Mouse (Mus musculus) bone marrow, adult 2 months (tissue): ENCODE results near the gene Ccng2. TPM values are rescaled to one million over a fixed set of nuclear protein-coding genes. Genes with fewer than 3 reads are reported as not detected.
A peak's percentile ranks its signal among the peaks of the same experiment; 100 is the strongest.

Experiments
- H3K27ac ChIP-seq: fragments of 200-500 bp; 2 replicates; pipeline ENCODE4 v1.5.1; 2012; ENCODE audit warnings: low read depth, mild to moderate bottlenecking, control low read depth, inconsistent platforms, low read length; ENCODE audit not compliant: control insufficient read depth, poor library complexity, insufficient read depth
- H3K4me1 ChIP-seq: fragments of 200-500 bp; 2 replicates; pipeline ENCODE4 v1.6.1; 2011; ENCODE audit warnings: low read length; ENCODE audit not compliant: control insufficient read depth, insufficient read depth
- H3K4me3 ChIP-seq: fragments of 200-500 bp; replicated peaks from 2 replicates; pipeline ENCODE3; 2011; ENCODE audit warnings: mild to moderate bottlenecking, low read depth, low read length, control low read depth; ENCODE audit not compliant: control insufficient read depth
- CTCF ChIP-seq: fragments of 200-500 bp; IDR thresholded peaks from 2 replicates; pipeline ENCODE4 v1.5.1; 2011; ENCODE audit warnings: low read length, control low read depth; ENCODE audit not compliant: control insufficient read depth, insufficient read depth
- POLR2A ChIP-seq: fragments of 200-500 bp; IDR thresholded peaks from 2 replicates; pipeline ENCODE4 v1.6.1; 2011; ENCODE audit warnings: low read depth, mild to moderate bottlenecking, control low read depth, low read length, borderline replicate concordance; ENCODE audit not compliant: control insufficient read depth
- WGBS: fragments of 180-500 bp; shearing (Covaris S2); methylation state at CpG from one replicate; pipeline ENCODE4 v1.1.7; 2018; 5-methylcytosine and 5-hydroxymethylcytosine counted together
- polyA plus RNA-seq: library from polyadenylated mRNA; stranded (reverse); fragments of >200 nt; gene quantifications from 2 replicates; pipeline ENCODE4 v1.2.4, GENCODE M21; 2011; ENCODE audit warnings: low replicate concordance; ENCODE audit not compliant: missing spikeins, insufficient read depth, insufficient read length

Ccng2 gene
- 9.0 and 11.7 TPM in 2 replicates for polyA plus RNA-seq

DNA sequence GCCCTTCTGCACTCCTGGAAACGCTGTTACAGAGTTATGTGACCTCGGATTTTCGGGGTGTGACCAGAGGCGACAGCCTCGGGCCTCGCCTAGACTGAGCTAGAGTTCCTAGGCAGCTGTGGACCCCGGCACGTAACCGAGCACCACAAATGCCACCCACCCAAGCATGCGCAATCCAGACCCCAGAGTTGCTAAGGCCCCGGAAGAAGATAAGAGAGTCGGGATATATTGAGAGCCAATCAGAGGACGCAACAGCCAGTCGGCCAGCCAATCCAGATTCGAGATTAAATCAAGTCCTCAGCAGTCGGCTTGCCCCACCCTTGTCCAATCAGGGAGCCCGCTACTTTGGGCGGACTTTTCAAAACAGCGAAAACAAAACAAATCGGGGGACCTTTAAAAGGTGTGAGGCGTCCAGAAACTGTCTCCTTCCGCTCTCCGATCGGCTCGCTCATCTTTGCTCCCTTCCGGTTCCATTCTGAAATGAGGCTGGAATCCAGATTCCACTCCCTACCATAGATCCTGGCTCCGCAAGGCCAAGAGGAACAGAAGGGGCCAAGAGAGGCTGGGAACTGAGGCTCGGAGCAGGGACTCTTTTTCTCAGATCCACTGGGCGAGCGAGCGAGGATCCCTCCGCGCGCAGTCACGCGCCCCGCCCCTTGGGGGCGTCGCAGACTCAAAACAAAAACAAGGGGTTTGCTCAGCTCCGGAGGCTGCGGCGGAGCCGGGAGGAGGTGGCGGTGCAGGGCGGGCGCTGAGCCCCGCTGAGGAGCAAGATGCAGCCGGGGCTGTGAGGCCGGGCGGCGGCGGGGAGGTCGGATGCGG lies at the start of gene Ccng2:
TSS of gene Ccng2 (plus strand) at position 375 of the 822 bp plus-strand sequence.
- Histone ChIP-seq H3K4me1 (peaks cover 3% of the 10 kb centered on the region; the same call in 1 of the 2 replicates), H3K4me3 (peak within 1 kb of the TSS; percentile 89), H3K27ac (peak within 1 kb of the TSS; percentile 90)
- peak; percentile 94; the same call in 1 of the 2 replicates for TF ChIP-seq POLR2A
- 0 out of 2 replicates have a peak, but pooled peaks have one; percentile 6 for TF ChIP-seq CTCF
- under 1% methylated on average over 54 of the region's 54 CpGs for WGBS

DNA sequence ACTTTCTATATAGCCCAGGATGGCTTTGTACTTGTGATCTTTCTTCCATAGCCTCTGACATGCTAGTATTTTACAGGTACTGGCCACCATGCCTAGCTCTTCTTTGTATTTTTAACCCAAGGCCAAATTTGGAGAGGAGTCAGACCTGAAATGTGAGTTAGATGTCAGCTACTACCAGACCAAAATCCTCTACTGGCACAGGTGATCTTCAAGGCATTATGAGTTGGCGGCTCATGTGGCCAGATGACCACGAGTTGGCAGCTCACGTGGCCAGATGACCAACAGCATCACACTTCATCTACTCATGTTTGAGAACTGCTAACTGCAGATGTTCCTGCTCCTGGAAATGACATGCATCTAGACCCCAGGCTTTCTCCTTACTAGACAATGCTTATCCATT lies 48.7 kb upstream of the Ccng2 start:
- Histone ChIP-seq H3K27ac (no peak overlapping the region), H3K4me3 (no peak overlapping the region), H3K4me1 (no peaks in the 10 kb centered on the region)
- 81% methylated on average over 3 of the region's 3 CpGs for WGBS
- no peak for TF ChIP-seq CTCF
- no peak for TF ChIP-seq POLR2A

DNA sequence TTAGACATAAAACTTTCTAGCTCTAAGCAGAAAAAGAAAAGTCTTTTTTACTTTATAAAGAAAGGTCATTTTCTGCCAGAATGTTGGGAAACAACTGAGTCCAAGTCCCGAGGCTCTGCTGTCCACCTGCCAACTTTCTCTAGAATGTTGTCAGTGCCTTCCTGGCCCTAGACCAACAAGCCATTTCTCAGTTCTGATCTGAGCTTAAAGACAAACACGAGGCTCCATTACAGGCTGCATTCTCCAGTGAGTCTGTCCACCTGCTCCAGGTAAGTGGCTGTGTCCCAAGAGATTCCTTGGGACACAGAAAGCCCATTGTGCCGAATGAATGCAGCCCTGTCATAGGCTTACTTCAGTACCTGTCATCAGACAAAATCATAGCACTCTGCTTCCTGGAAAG lies 45.4 kb upstream of the Ccng2 start:
- Histone ChIP-seq H3K4me1 (no peaks in the 10 kb centered on the region), H3K4me3 (no peak overlapping the region), H3K27ac (no peak overlapping the region)
- WGBS = 67% methylated on average over 3 of the region's 3 CpGs
- TF ChIP-seq POLR2A = no peak
- TF ChIP-seq CTCF = no peak

DNA sequence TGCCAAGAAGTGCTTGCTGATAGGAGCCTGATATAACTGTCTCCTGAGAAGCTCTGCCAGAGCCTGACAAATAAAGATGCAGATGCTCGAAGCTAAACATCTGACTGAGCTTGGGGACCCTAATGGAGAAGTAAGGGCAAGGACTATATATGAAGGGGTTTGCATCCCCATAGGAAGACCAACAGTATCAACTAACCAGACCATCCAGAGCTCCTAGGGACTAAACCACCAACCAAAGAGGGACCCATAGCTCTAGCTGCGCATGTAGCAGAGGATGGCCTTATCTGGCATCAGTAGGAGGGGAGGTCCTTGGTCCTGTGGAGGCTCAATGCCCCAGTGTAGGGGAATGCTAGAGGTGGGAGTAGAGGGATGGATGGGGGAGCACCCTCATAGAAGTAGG lies 42.5 kb upstream of the Ccng2 start:
- no peak overlapping the region for H3K27ac ChIP-seq
- no peak overlapping the region for H3K4me3 ChIP-seq
- 73% methylated on average over 2 of the region's 2 CpGs for WGBS
- no peak for TF ChIP-seq POLR2A
- TF ChIP-seq CTCF = no peak
- no peaks in the 10 kb centered on the region for H3K4me1 ChIP-seq

DNA sequence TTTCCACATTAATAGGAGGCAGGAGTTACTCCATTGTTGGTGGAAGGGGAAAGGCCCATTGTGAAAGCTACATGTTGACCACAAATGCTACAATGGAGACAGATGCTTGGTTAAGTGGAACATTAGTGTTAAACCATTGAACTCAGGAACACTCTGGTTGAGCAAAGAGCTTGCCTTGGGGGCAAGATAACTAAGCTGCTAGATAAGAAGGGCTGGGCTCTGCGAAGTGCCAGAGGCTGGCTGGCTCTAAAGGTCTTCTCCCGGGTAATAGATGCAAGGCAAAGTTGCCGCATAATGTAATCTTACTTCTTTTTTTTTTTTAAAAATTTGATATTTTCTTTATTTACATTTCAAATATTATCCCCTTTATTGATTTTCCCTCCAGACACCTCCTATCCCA lies 39.9 kb upstream of the Ccng2 start:
- H3K4me3 ChIP-seq = no peak overlapping the region
- TF ChIP-seq CTCF = no peak
- no peak for TF ChIP-seq POLR2A
- no peaks in the 10 kb centered on the region for H3K4me1 ChIP-seq
- H3K27ac ChIP-seq = no peak overlapping the region
- WGBS = 54% methylated on average over 3 of the region's 3 CpGs

DNA sequence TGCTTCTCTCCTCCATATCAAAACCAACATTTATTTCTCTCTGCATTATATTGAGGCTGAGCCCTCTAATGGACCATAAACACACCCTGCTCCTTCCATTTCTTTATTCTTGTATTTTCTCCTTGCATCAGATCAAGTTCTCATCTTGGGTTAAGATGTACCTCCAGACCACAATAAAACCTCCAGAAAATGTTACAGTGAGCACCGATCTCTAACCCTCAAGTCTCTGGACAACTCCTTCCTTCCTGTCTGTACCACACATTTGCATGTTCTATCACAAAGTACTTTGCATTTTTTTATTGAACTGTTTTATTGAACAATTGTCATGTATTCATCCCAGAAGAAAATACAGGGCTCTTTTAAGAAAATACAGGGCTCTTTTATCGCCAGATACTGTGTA lies 37.5 kb upstream of the Ccng2 start:
- 34% methylated on average over 2 of the region's 2 CpGs for WGBS
- no peak overlapping the region for H3K27ac ChIP-seq
- TF ChIP-seq POLR2A = no peak
- TF ChIP-seq CTCF = no peak

DNA sequence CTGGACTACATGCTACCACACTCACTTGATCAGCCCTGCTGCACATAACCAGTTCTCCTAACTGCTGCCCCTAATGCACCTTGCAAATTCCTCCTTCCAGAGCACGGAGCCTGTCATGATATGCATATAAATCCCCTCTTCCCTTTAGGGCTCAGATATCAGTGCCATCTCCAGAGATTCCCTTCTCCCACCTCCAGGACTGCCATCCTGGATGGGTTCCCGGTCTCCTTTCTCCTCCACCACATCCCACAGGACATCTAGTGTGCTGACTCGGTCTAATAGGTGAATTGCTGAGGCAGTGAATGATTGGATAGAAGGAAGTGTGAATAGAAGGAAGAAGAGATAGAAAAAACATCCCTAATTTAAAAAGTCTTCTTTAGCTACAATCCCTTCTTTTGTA lies 35.3 kb upstream of the Ccng2 start:
- no peak overlapping the region for H3K27ac ChIP-seq
- 74% methylated on average over 3 of the region's 3 CpGs for WGBS
- H3K4me1 ChIP-seq = no peaks in the 10 kb centered on the region; the same call in 1 of the 2 replicates
- no peak overlapping the region for H3K4me3 ChIP-seq
- no peak for TF ChIP-seq POLR2A
- TF ChIP-seq CTCF = no peak

More for the DNA sequence above, 37.5 kb upstream of the Ccng2 start:
- H3K4me1 ChIP-seq = no peaks in the 10 kb centered on the region; the same call in 1 of the 2 replicates
- H3K4me3 ChIP-seq = no peak overlapping the region

DNA sequence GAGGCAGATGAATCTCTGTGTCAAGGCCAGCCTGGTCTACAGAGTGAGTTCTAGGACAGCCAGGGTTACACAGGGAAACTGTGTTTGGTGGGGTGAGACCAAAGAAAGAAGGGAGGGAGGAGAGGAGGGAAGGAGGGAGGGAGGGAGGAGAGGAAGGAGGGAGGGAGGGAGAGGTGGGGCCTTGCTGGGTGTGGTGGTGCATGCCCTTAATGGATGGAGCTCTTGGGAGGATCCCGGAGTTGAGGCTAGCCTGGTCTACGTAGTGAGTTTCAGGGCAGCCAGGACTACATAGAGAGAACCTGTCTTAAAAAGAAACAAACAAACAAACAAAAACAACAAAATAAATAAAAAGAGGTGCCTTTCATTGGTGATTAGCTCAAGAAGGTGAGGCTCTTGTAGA lies 34.2 kb upstream of the Ccng2 start:
- H3K4me3 ChIP-seq = no peak overlapping the region
- TF ChIP-seq POLR2A (no peak), CTCF (no peak)
- no peak overlapping the region for H3K27ac ChIP-seq
- no peaks in the 10 kb centered on the region; the same call in 1 of the 2 replicates for H3K4me1 ChIP-seq
- 86% methylated on average over 2 of the region's 2 CpGs for WGBS
